Mouse (Mus musculus) mesoderm, embryonic 11.5 days (tissue): ENCODE data around the gene Lhx4.

Source experiments
- DNase-seq: peaks from one replicate; pipeline ENCODE4 v3.0.0-alpha.2; 2012; ENCODE audit warnings: low read depth, low spot score

Lhx4 gene

GRCm38 (mm10) chr1:155751484-155752255 is at the start of gene Lhx4:
TSS of gene Lhx4 (minus strand) at chr1:155751684.
- no peak for DNase-seq

GRCm38 (mm10) chr1:155798000-155798399 is 46.5 kb upstream of the Lhx4 start:
- DNase-seq, result no peak

GRCm38 (mm10) chr1:155797425-155797824 is 45.9 kb upstream of the Lhx4 start:
- DNase-seq, result no peak

- DNase-seq, result no peak
These were observed 45.4 kb upstream of the Lhx4 start for GRCm38 (mm10) chr1:155796757-155797405.

- DNase-seq, result no peak
These were observed 44.3 kb upstream of the Lhx4 start for GRCm38 (mm10) chr1:155795791-155796233.

- DNase-seq, result no peak
These were observed 43.4 kb upstream of the Lhx4 start for GRCm38 (mm10) chr1:155794855-155795254.

- DNase-seq, result peak; percentile 23
These were observed 40.4 kb upstream of the Lhx4 start for GRCm38 (mm10) chr1:155791919-155792318.

GRCm38 (mm10) chr1:155790111-155790974 is 38.9 kb upstream of the Lhx4 start:
- DNase-seq, result peak; percentile 47

GRCm38 (mm10) chr1:155785886-155786285 is 34.4 kb upstream of the Lhx4 start:
- DNase-seq, result no peak

- peak; percentile 74 for DNase-seq
These were observed 33.1 kb upstream of the Lhx4 start for GRCm38 (mm10) chr1:155784343-155785205.

GRCm38 (mm10) chr1:155782382-155782781 is 30.9 kb upstream of the Lhx4 start:
- no peak for DNase-seq

- no peak for DNase-seq
These were observed 26.4 kb upstream of the Lhx4 start for GRCm38 (mm10) chr1:155777641-155778625.

- peak; percentile 84 for DNase-seq
These were observed 7.7 kb upstream of the Lhx4 start for GRCm38 (mm10) chr1:155759167-155759566.

GRCm38 (mm10) chr1:155758711-155759110 is 7.2 kb upstream of the Lhx4 start:
- DNase-seq, result no peak

- DNase-seq, result no peak
These were observed 6.1 kb upstream of the Lhx4 start for GRCm38 (mm10) chr1:155757621-155758020.

GRCm38 (mm10) chr1:155753411-155753810 is 1.9 kb upstream of the Lhx4 start:
- DNase-seq, result no peak

GRCm38 (mm10) chr1:155750517-155751178 is 836 bp downstream of the Lhx4 start:
- DNase-seq, result peak; percentile 68

- DNase-seq, result no peak
These were observed 3.6 kb downstream of the Lhx4 start for GRCm38 (mm10) chr1:155747911-155748310.

GRCm38 (mm10) chr1:155747011-155747410 is 4.5 kb downstream of the Lhx4 start:
- no peak for DNase-seq
